Mouse (Mus musculus): ENCODE results near the gene Parp4.

The Parp4 gene

GRCm38 (mm10) chr14:56613212-56613611 lies 37.8 kb downstream of the Parp4 start:
- no peak for DNase-seq (ENCODE audit: low read depth, low spot score)

DNA sequence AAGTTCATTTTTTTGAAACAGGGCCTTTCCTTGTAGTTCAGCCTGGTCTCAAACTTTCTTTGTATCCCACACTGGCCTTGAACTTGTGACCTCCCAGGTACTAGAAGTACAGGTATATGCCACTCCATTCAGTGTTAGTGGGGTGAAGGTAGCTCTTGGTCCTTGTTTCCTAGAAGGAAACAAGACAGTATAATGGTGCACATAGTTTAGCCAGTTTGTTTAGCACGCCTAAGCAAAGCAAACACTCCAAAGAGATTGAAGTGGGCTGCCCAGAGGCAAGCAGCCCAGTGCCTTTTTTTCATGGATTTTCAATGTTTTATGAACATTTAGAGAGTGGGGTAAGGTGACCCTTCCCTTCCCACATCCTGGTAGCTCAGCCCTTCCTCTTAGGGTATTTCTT lies 42.1 kb downstream of the Parp4 start:
- no peak for DNase-seq (ENCODE audit: low read depth, low spot score)

GRCm38 (mm10) chr14:56620425-56620824 lies 45.0 kb downstream of the Parp4 start:
- no peak for DNase-seq (ENCODE audit: low read depth, low spot score)

DNA sequence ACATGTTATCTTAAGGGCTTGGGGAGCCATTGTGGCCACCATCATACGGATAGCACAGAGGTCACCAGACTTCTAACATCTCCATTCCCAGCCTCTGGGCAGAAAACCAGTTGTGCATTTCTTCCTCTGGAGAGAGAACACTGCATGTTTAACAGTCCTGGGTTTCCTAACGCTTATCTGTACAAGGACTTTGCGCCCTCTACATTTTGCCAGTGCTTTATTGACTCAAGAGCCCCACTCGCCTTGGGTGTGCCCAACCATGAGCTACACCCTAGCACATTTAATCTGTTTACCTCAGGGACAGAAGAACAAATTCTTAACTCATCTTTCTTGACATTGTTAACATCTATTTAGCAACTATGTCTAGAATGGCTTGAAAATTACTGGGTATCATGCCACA lies 50.8 kb downstream of the Parp4 start:
- DNase-seq (ENCODE audit: low read depth, low spot score), result no peak

DNA sequence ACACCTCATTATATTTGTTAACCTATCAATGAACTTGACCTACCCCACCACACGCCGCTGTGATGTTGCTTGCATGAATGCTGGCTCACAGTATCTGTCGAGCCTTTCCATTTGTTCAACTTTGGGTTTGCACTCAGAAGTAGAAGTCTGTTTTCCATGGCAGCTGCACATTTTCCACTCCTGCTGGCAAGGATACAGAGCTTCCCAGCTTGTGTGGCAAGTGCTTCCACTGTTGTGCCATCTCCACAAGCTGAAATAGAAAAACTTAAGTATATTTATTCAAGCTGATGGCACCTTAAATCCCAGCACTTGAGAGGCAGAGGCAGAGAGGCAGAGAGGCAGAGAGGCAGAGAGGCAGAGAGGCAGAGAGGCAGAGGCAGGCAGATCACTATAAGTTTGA lies 52.9 kb downstream of the Parp4 start:
- no peak for DNase-seq (ENCODE audit: low read depth, low spot score)

DNA sequence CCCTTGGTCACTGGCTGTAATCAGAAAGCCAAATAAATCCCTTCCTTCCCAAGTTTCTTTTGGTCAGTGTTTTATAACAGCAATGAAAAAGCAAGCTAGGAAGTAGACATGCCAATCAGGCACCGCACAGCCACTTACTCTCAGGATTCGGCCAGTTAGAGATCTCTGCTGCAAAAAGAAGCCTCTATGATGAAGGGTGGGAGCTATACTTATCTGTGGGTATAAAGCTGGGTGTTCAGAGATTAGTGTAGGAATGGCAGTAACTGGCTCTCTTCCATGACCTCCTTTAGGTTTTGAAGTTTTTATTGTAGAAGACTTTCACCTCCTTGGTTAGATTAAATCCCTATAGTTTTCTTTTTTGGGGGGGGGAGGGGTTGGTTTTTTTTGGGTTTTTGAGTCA lies 55.7 kb downstream of the Parp4 start:
- no peak for DNase-seq (ENCODE audit: low read depth, low spot score)

GRCm38 (mm10) chr14:56647206-56647605 lies 71.8 kb downstream of the Parp4 start:
- DNase-seq (ENCODE audit: low read depth, low spot score), result no peak

DNA sequence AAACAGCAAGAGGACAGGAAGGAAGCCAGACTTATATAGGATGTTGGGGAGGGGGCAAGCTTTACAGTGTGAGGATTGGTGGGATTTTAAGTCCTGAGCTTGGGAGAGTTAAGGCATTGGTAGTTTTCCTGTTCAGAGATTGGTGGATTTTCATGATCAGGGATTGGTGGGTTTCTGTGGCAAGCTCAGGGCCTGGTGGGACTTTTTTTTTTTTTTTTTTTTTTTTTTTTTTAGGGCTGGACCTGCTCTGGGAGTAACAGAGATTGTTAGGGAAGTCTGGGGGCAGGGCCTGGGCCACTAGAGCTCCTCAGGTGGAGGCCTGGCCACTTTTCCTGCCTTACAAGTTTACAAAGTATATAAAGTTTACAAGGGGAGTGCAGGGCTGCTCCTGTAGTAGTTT lies 74.0 kb downstream of the Parp4 start:
- no peak for DNase-seq (ENCODE audit: low read depth, low spot score)

DNA sequence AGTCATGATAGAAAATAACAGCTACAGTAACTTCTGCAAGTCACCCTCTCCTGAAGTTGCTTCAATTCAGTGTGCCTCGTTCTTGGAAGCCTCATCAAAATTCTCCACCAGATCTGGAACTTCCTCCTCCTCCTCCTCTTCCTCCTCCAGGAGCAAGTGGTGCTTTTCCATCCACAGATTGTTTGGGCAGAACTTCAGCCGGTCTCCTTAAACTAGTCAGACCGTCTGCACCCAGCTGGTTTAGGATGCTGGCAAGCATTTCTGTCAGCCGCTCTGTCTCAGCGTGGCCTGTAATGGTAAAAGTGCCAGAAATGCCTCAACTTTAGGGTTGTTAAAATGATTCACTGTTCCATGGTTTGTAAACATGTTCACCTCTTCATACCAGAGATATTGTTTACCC lies 90.2 kb downstream of the Parp4 start:
- no peak for DNase-seq (ENCODE audit: low read depth, low spot score)

DNA sequence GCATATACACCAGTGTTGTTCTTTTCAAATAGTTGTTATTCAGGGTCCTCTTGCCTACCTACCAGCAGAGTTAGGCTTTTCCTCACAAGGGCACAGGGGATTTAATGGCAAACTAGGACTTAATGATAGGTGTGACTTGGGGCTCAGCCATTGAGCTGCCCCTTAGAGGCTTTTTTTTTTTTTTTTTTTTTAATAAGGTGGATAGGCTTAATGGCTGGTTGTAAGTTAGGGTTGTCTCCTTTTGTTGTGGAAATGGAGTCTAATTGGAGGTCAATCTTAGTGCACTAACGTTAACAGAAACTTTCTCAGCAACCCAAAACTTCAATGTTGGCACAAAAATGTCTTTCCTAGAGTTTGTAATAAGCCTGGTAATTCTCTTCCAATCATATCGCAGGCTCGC lies 91.5 kb downstream of the Parp4 start:
- DNase-seq (ENCODE audit: low read depth, low spot score), result no peak

DNA sequence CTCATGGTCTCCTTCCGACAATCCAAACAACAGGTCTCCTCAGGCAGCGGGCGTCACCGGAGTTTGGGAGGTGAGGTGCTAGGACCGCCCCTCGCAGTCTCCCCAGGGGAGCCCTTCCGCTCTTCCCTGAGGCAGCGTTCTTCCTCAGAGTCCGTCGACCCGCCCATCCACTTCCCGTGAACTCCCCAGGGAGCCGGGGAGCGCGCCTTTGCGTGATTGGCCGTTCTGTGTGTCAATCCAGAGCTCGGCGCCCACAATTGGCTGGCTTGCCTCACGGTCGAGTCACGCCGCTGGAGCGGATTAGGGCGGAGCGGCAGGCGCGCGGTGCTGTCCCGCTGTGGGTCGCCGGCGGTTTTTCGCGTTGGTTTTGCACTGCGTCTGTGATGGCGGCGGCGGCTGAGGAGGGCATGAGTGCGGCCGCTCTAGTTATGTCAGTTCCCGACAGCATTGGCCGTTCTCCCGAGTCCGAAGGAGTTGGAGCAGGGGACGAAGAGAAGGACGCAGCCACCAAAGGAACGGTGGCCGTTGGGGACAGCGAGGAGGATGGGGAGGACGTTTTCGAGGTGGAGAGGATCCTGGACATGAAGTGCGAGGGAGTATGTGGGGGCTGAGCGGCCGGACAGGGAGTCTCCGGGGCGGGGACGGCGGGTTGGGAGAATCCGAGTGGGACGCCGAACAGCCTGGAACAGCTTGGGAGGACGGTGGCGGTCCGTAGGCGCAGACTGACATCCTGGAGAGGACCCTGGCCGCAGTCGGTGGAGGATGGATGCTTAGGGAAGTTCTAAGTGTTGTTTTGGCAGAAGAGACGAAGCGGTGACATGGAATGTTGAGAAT lies 92.8 kb downstream of the Parp4 start, which contains the start of gene Mphosph8:
Gene Mphosph8, plus strand, starts transcription at position 280 of the 834 bp plus-strand sequence.
- peak; percentile 93 for DNase-seq (ENCODE audit: low read depth, low spot score)

- peak; percentile 28 for DNase-seq (ENCODE audit: low read depth, low spot score)
These were observed 93.7 kb downstream of the Parp4 start for GRCm38 (mm10) chr14:56669046-56669620.

DNA sequence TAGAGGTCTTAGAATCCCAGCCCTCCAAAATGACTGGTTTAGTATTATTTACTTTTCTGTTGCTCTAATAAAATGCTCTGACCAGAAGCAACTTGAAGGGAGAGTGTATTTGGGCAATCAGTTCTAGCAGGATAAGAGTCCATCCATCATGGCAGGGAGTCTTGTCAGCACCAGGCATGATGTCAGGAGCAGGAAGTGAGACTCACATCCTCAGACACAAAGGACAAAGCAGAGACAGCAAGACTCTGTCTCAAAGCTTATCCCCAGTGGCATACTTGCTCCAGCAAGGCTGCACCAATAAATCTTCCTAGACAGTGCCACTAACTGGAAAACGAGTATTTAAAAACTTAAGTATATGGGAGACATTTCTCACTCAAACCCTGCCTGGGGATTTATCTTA lies 110.0 kb downstream of the Parp4 start:
- DNase-seq (ENCODE audit: low read depth, low spot score), result peak; percentile 84

- peak; percentile 41 for DNase-seq (ENCODE audit: low read depth, low spot score)
These were observed 113.7 kb downstream of the Parp4 start for GRCm38 (mm10) chr14:56689116-56689515.

DNA sequence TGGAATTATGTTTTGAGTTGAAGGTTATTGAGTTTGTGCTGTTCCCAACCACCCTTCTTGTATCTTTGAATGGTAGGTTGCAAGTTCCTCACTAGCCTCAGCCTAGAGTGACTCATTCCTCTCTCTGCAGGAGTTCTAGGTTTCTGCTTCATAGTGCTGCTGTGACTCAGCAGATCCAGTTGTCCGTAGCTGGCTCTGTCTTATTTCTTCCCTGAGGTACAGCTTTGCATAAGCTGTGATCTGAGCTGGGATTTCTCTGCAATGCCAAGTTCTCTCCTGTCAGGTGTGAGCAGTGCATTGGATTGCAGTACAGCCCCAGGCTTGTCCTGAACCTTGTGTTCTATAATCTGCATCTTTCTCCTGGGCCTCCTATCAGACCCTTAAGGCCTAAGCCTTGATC lies 114.3 kb downstream of the Parp4 start:
- peak; percentile 77 for DNase-seq (ENCODE audit: low read depth, low spot score)

- no peak for DNase-seq (ENCODE audit: low read depth, low spot score)
These were observed 120.1 kb downstream of the Parp4 start for GRCm38 (mm10) chr14:56695495-56695894.

- no peak for DNase-seq (ENCODE audit: low read depth, low spot score)
These were observed 122.4 kb downstream of the Parp4 start for GRCm38 (mm10) chr14:56697836-56698235.

DNA sequence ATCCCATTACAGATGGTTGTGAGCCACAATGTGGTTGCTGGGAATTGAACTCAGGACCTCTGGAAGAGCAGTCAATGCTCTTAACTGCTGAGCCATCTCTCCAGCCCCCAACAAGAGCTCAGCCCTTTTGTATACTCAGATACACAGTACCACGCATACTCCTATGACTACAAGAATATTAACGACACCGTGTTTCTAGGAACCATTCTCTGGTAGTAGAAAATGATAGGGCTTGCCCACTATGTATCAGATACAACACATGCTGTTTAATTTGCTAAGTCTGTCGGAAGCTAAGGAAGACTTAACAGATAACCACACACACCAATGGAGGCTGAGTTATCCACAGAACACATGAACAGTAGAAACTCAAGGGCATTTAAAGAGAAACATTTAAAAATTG lies 127.2 kb downstream of the Parp4 start:
- DNase-seq (ENCODE audit: low read depth, low spot score), result no peak

DNA sequence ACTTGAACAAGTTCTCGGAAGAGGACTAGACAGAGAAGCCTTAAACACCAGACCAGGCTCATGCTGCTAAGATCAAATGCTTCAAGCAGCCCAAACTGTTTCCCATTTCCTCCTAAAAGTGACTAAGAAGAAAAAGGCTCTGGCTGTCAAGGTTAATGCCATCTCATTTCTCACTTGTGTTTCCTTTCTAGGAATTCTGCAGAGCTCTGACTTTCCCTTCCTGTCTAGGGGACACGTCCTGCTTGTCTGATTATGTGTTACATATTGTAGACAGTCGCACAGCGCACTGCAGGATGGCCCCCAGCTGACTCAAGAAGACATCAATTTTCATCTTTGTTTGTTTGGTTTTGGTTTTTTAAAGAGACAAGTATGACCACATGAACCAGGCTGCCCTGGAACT lies 130.3 kb downstream of the Parp4 start:
- no peak for DNase-seq (ENCODE audit: low read depth, low spot score)

All from 3T3-L1 (cell line).